Mouse (Mus musculus): ENCODE measurements at regions not wholly inside any gene's neighbourhood (a gene's known extent, or its start where the extent isn't known, plus 50 kb on each side); places are given as distances from the start of the nearest gene placed in this dataset.

DNA sequence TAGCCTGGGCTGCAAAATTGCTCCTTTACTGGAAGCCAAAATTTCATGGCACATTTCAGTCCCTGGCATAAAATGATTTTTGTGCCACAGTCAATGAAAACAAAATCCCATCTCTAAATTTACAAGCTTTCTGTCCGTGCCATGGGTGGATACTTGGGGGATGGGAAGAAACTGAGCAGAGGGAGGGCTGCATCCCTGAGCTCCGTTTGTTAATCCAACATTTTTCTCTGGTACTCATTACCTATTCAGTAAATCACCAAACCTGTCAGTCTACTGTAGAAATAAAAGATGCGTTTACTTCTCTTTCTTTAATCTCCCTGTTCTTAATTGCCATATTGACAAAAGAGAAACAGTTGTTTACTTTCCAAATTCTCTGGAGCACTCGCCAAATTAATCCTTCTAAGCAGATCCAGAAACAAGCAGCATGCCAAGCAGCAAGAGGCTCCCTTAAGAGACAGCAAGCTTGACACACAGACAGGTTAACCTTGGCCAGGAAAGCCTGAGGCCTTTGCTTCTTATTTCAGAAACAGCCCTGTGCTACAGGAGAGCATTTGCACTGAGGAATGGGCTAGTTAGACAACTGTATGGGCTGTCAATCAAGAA is 326.6 kb downstream of the Nsun3 start:
- no peaks in the 10 kb centered on the region for H3K27me3 ChIP-seq (ENCODE audit: insufficient read depth, low read length)
- H3K4me1 ChIP-seq (ENCODE audit: insufficient read depth, low read depth, low read length): no peaks in the 10 kb centered on the region
- no peak overlapping the region for H3K4me3 ChIP-seq (ENCODE audit: low read depth, low read length)
- ATAC-seq (ENCODE audit: extremely low read depth, insufficient number of reproducible peaks, low FRiP score, poor library complexity, severe bottlenecking) (no peak), DNase-seq (ENCODE audit: low spot score) (no peak)
- TF ChIP-seq TAL1 (conservative IDR thresholded peaks at IDR 0.05; ENCODE audit: low read depth, low read length) (no peak), GATA1 (IDR thresholded peaks at IDR 0.05; ENCODE audit: borderline replicate concordance, low read length) (no peak), POLR2AphosphoS5 (IDR thresholded peaks at IDR 0.05; ENCODE audit: insufficient replicate concordance, low read depth, low read length) (no peak), GATA2 (IDR thresholded peaks at IDR 0.05; ENCODE audit: borderline replicate concordance, low read depth, low read length) (no peak), CTCF (IDR thresholded peaks at IDR 0.05; ENCODE audit: low read depth, low read length) (no peak)
- H3K36me3 ChIP-seq (replicated peaks): no peaks in the 10 kb centered on the region
- H3K9me3 ChIP-seq (replicated peaks): no peaks in the 10 kb centered on the region

DNA sequence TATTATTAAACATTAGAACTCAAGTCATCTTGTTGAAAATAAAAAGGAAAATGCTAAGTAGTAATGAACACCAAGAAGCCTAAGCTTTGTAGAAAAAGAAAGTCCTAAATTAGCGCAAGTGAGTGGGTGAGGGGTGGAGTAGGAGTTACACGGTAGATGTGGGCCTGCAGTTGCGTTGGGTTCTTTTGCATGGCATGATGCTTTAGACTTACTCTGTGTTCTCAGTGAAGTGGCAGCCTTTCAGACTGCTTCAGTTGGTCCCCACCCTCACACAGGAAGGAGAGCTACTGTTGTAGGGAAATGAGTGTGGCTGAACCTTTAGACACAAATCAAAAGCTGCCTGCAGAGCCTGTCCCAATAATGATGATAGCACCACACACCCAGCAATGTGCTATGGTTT is 336.9 kb downstream of the Nsun3 start:
- H3K27me3 ChIP-seq (ENCODE audit: insufficient read depth, low read length): no peaks in the 10 kb centered on the region
- no peak overlapping the region for H3K4me3 ChIP-seq (ENCODE audit: low read depth, low read length)
- TF ChIP-seq GATA1 (IDR thresholded peaks at IDR 0.05; ENCODE audit: borderline replicate concordance, low read length) (no peak), CTCF (IDR thresholded peaks at IDR 0.05; ENCODE audit: low read depth, low read length) (no peak), GATA2 (IDR thresholded peaks at IDR 0.05; ENCODE audit: borderline replicate concordance, low read depth, low read length) (no peak), TAL1 (conservative IDR thresholded peaks at IDR 0.05; ENCODE audit: low read depth, low read length) (no peak), POLR2AphosphoS5 (IDR thresholded peaks at IDR 0.05; ENCODE audit: insufficient replicate concordance, low read depth, low read length) (no peak)
- no peak for DNase-seq (ENCODE audit: low spot score)
- no peaks in the 10 kb centered on the region for H3K9me3 ChIP-seq (replicated peaks)
- ATAC-seq (ENCODE audit: extremely low read depth, insufficient number of reproducible peaks, low FRiP score, poor library complexity, severe bottlenecking): no peak
- no peaks in the 10 kb centered on the region for H3K36me3 ChIP-seq (replicated peaks)
- H3K4me1 ChIP-seq (ENCODE audit: insufficient read depth, low read depth, low read length): no peaks in the 10 kb centered on the region

DNA sequence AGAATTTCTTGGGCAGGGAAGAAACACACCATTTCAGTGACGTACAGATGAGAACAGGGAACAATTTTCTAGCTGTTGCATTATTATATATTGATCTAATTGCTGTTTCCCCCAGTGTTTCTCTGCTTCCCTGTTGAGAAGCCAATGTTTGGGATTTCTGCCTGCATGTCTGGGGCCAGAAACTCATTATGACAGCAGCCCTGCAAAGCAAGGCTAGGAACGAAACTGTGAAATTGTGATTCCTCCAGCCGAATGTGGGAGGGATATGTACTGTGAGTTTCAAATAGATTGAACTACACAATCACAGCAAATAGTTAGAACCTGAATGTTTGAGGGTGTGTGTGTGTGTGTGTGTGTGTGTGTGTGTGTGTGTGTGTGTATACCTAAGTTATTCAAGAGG is 339.2 kb downstream of the Nsun3 start:
- no peak for DNase-seq (ENCODE audit: low spot score)
- no peaks in the 10 kb centered on the region for H3K9me3 ChIP-seq (replicated peaks)
- ATAC-seq (ENCODE audit: extremely low read depth, insufficient number of reproducible peaks, low FRiP score, poor library complexity, severe bottlenecking): no peak
- no peaks in the 10 kb centered on the region for H3K4me1 ChIP-seq (ENCODE audit: insufficient read depth, low read depth, low read length)
- no peaks in the 10 kb centered on the region for H3K27me3 ChIP-seq (ENCODE audit: insufficient read depth, low read length)
- no peak for TF ChIP-seq TAL1 (conservative IDR thresholded peaks at IDR 0.05; ENCODE audit: low read depth, low read length)
- no peak for TF ChIP-seq CTCF (IDR thresholded peaks at IDR 0.05; ENCODE audit: low read depth, low read length)
- no peak for TF ChIP-seq GATA2 (IDR thresholded peaks at IDR 0.05; ENCODE audit: borderline replicate concordance, low read depth, low read length)
- no peak for TF ChIP-seq GATA1 (IDR thresholded peaks at IDR 0.05; ENCODE audit: borderline replicate concordance, low read length)
- TF ChIP-seq POLR2AphosphoS5 (IDR thresholded peaks at IDR 0.05; ENCODE audit: insufficient replicate concordance, low read depth, low read length): no peak
- H3K36me3 ChIP-seq (replicated peaks): no peaks in the 10 kb centered on the region
- H3K4me3 ChIP-seq (ENCODE audit: low read depth, low read length): no peak overlapping the region

DNA sequence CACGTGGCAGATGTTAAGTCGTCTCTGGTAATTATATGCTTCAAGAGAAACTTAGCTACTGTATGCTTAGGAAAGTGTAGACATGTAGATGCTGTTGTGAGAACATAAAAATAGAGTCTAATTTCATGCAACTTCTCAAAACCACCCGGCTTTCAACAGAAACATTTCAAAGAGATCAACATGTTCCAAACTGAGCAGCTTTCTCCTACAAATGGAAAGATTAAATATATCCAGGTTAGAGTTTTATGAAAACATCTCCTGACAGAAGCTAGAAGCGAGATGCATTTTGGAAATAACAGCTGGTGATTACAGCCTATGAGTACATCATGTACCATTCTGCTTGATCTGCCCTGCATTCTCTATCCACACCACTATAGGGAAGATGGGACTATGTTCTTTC is 345.4 kb downstream of the Nsun3 start:
- ATAC-seq (ENCODE audit: extremely low read depth, insufficient number of reproducible peaks, low FRiP score, poor library complexity, severe bottlenecking) (no peak), DNase-seq (ENCODE audit: low spot score) (no peak)
- Histone ChIP-seq H3K36me3 (replicated peaks) (no peaks in the 10 kb centered on the region), H3K27me3 (ENCODE audit: insufficient read depth, low read length) (no peaks in the 10 kb centered on the region), H3K4me3 (ENCODE audit: low read depth, low read length) (no peak overlapping the region), H3K9me3 (replicated peaks) (no peaks in the 10 kb centered on the region), H3K4me1 (ENCODE audit: insufficient read depth, low read depth, low read length) (no peaks in the 10 kb centered on the region)
- no peak for TF ChIP-seq TAL1 (conservative IDR thresholded peaks at IDR 0.05; ENCODE audit: low read depth, low read length)
- TF ChIP-seq CTCF (IDR thresholded peaks at IDR 0.05; ENCODE audit: low read depth, low read length): no peak
- TF ChIP-seq POLR2AphosphoS5 (IDR thresholded peaks at IDR 0.05; ENCODE audit: insufficient replicate concordance, low read depth, low read length): no peak
- TF ChIP-seq GATA1 (IDR thresholded peaks at IDR 0.05; ENCODE audit: borderline replicate concordance, low read length): no peak
- TF ChIP-seq GATA2 (IDR thresholded peaks at IDR 0.05; ENCODE audit: borderline replicate concordance, low read depth, low read length): no peak

DNA sequence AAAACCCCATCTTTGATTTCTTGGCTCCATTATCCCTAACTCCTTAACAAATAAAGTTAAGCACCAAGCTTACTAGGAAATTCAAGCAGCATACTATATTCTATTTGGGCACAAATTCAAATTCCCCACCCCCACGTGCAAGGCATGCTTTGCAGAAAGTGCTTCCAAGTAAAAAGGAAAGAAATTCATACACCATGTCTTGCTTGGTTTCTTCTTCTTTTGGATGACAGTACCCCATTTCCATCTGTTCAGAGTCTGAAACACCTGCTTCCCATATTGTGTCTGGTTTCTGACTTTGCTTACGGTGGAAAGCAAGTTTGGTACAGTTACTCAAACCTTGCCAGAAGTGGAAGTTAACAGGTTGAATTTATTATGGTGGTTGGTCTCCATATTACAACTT is 353.5 kb downstream of the Nsun3 start:
- no peak for TF ChIP-seq CTCF (IDR thresholded peaks at IDR 0.05; ENCODE audit: low read depth, low read length)
- TF ChIP-seq TAL1 (conservative IDR thresholded peaks at IDR 0.05; ENCODE audit: low read depth, low read length): no peak
- no peak for TF ChIP-seq POLR2AphosphoS5 (IDR thresholded peaks at IDR 0.05; ENCODE audit: insufficient replicate concordance, low read depth, low read length)
- no peak for TF ChIP-seq GATA1 (IDR thresholded peaks at IDR 0.05; ENCODE audit: borderline replicate concordance, low read length)
- no peak for TF ChIP-seq GATA2 (IDR thresholded peaks at IDR 0.05; ENCODE audit: borderline replicate concordance, low read depth, low read length)
- H3K36me3 ChIP-seq (replicated peaks): no peaks in the 10 kb centered on the region
- ATAC-seq (ENCODE audit: extremely low read depth, insufficient number of reproducible peaks, low FRiP score, poor library complexity, severe bottlenecking) (no peak), DNase-seq (ENCODE audit: low spot score) (no peak)
- H3K4me1 ChIP-seq (ENCODE audit: insufficient read depth, low read depth, low read length): no peaks in the 10 kb centered on the region
- no peak overlapping the region for H3K4me3 ChIP-seq (ENCODE audit: low read depth, low read length)
- H3K9me3 ChIP-seq (replicated peaks): no peaks in the 10 kb centered on the region
- H3K27me3 ChIP-seq (ENCODE audit: insufficient read depth, low read length): no peaks in the 10 kb centered on the region

DNA sequence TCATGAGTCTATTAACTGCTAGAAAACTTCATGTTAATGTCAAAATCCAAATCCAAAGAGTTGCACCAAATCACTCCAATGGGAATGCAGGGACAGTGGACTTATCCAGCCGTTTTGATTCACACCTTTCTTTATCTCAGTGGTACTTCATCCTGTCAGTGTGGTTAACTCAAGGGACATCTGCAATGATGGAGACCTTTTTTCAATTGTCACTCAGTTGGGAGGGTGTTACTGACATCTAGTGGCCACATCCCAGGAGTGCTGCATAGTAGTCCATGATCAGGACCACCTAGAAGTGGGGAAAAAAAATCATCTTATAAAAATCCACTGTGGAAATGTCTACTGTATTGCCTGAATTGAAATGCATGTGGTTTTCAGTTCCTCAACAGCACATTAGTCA is 372.1 kb downstream of the Nsun3 start:
- Histone ChIP-seq H3K4me3 (ENCODE audit: low read depth, low read length) (no peak overlapping the region), H3K36me3 (replicated peaks) (no peaks in the 10 kb centered on the region), H3K4me1 (ENCODE audit: insufficient read depth, low read depth, low read length) (no peaks in the 10 kb centered on the region), H3K27me3 (ENCODE audit: insufficient read depth, low read length) (no peaks in the 10 kb centered on the region), H3K9me3 (replicated peaks) (no peaks in the 10 kb centered on the region)
- TF ChIP-seq TAL1 (conservative IDR thresholded peaks at IDR 0.05; ENCODE audit: low read depth, low read length) (no peak), POLR2AphosphoS5 (IDR thresholded peaks at IDR 0.05; ENCODE audit: insufficient replicate concordance, low read depth, low read length) (no peak), GATA1 (IDR thresholded peaks at IDR 0.05; ENCODE audit: borderline replicate concordance, low read length) (no peak), GATA2 (IDR thresholded peaks at IDR 0.05; ENCODE audit: borderline replicate concordance, low read depth, low read length) (no peak), CTCF (IDR thresholded peaks at IDR 0.05; ENCODE audit: low read depth, low read length) (no peak)
- DNase-seq (ENCODE audit: low spot score): peak; percentile 1
- ATAC-seq (ENCODE audit: extremely low read depth, insufficient number of reproducible peaks, low FRiP score, poor library complexity, severe bottlenecking): no peak
